In the genomic region with DNA sequence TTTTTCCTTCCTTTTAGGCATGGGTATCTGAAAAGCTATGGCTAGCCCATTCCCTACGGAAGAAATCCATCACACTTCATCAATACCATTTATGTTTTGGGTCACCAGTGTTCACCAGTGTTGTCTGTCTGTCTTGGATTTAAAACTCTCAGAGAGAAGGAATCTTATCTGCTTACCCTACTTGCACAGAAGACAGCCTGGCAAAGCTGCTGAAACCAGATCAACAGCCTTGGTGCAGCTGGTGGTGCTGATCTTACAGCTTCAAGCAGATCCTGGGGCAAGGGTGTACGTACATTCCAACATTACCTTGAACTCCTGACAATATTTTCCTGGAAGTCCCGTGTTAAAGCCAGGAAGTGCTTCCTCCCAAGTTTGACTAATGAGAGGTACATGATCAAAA, we compare ENCODE assay signal across 23 mouse cellular contexts. TPM values are rescaled to one million over a fixed set of nuclear protein-coding genes. Genes with fewer than 3 reads are reported as not detected.
DNase-seq lines count a peak whose midpoint lies in the region; ATAC-seq and TF ChIP-seq lines count a peak whose summit lies in the region.
"Had no signal": no experiment of that assay in that cellular context is flagged by ENCODE, and none has a peak within 500 bp of the region (broad histone marks: within the 10 kb centered on the region; RNA-seq: fewer than 3 reads in every experiment).

No protein-coding gene starts in this region.

- H3K4me2 ChIP-seq in liver, embryonic 12.5 days: no peak overlapping the region
- no peak overlapping the region for H3K4me2 ChIP-seq in liver, embryonic 13.5 days
- no peak overlapping the region for H3K4me2 ChIP-seq in liver, postnatal 0 days (ENCODE audit: low read depth, low read length)
- H3K4me2 ChIP-seq in liver, embryonic 14.5 days (ENCODE audit: low read depth): no peak overlapping the region
- H3K4me2 ChIP-seq in liver, embryonic 11.5 days: no peak overlapping the region

- no peak overlapping the region for H3K9ac ChIP-seq in liver, embryonic 12.5 days
- no peak overlapping the region for H3K9ac ChIP-seq in liver, embryonic 13.5 days
- no peak overlapping the region for H3K9ac ChIP-seq in liver, postnatal 0 days (replicated peaks)
- no peak overlapping the region for H3K9ac ChIP-seq in liver, embryonic 14.5 days (replicated peaks)
- no peak overlapping the region for H3K9ac ChIP-seq in liver, embryonic 11.5 days (ENCODE audit: low read depth, low read length)

- ATAC-seq in liver, embryonic 12.5 days: peak; percentile 57
- peak; percentile 60; the same call in 1 of the 2 replicates for ATAC-seq in liver, embryonic 13.5 days (ENCODE audit: low read depth)
- ATAC-seq in liver, postnatal 0 days: no peak
- no peak for ATAC-seq in liver, embryonic 14.5 days (ENCODE audit: insufficient read depth)
- ATAC-seq in liver, embryonic 11.5 days (replicated peaks; ENCODE audit: low FRiP score): no peak
- ATAC-seq: activated CD4-positive, CD25-positive, alpha-beta regulatory T cell, adult 4 months; CD4-positive, CD25-positive, alpha-beta regulatory T cell, adult 4 months; Patski had no signal

- peak; percentile 33 for DNase-seq in heart, adult 11 months
- DNase-seq in heart, adult 8-10 months (ENCODE audit: low spot score): no peak
- no peak for DNase-seq in liver
- DNase-seq in liver, embryonic 13.5 days: no peak
- DNase-seq in liver, postnatal 0 days: no peak
- DNase-seq in liver, embryonic 14.5 days (ENCODE audit: low read depth in 3 of 3, low spot score in 3 of 3): no peak
- no peak for DNase-seq in liver, embryonic 11.5 days (ENCODE audit: low spot score)
- DNase-seq: adrenal gland, adult 2 months; adrenal gland, adult 8-10 months; adrenal gland, postnatal 10 days; adrenal gland, postnatal 14 days; adrenal gland, postnatal 25 days; adrenal gland, postnatal 36 days; B cell, adult 2 months; cerebellum, adult 11 months; cerebellum, adult 11-12 months had no signal

- no peak overlapping the region for H3K27ac ChIP-seq in liver, embryonic 12.5 days
- no peak overlapping the region for H3K27ac ChIP-seq in liver, embryonic 13.5 days
- no peak overlapping the region for H3K27ac ChIP-seq in liver, postnatal 0 days (ENCODE audit: low read depth)
- H3K27ac ChIP-seq in liver, embryonic 14.5 days: no peak overlapping the region
- no peak overlapping the region for H3K27ac ChIP-seq in liver, embryonic 11.5 days (ENCODE audit: low read depth, low read length)

- H3K27me3 ChIP-seq in liver, embryonic 12.5 days (replicated peaks): 0 out of 2 replicates have a peak, but pooled peaks cover 11% of the 10 kb centered on the region
- H3K27me3 ChIP-seq in liver, embryonic 13.5 days: peaks cover 7% of the 10 kb centered on the region; the same call in 1 of the 2 replicates
- no peaks in the 10 kb centered on the region for H3K27me3 ChIP-seq in liver, postnatal 0 days (ENCODE audit: insufficient read depth, low read length)
- H3K27me3 ChIP-seq in liver, embryonic 14.5 days (ENCODE audit: control insufficient read depth, insufficient read depth, low read length): no peaks in the 10 kb centered on the region
- no peaks in the 10 kb centered on the region; the same call in 1 of the 2 replicates for H3K27me3 ChIP-seq in liver, embryonic 11.5 days (replicated peaks; ENCODE audit: control insufficient read depth, insufficient read depth, low read length)
- H3K27me3 ChIP-seq: Patski had no signal

- H3K9me3 ChIP-seq in liver, embryonic 12.5 days (replicated peaks): no peaks in the 10 kb centered on the region
- H3K9me3 ChIP-seq in liver, embryonic 13.5 days (replicated peaks): no peaks in the 10 kb centered on the region
- H3K9me3 ChIP-seq in liver, postnatal 0 days (ENCODE audit: low read length): no peaks in the 10 kb centered on the region
- no peaks in the 10 kb centered on the region for H3K9me3 ChIP-seq in liver, embryonic 14.5 days (ENCODE audit: control insufficient read depth, low read length)
- no peaks in the 10 kb centered on the region for H3K9me3 ChIP-seq in liver, embryonic 11.5 days (ENCODE audit: control insufficient read depth, low read length)
- H3K9me3 ChIP-seq: G1E had no signal

- H3K4me3 ChIP-seq in liver, embryonic 12.5 days: no peak overlapping the region
- H3K4me3 ChIP-seq in liver, embryonic 13.5 days (replicated peaks): no peak overlapping the region
- H3K4me3 ChIP-seq in liver, postnatal 0 days (ENCODE audit: low read depth, low read length): no peak overlapping the region
- no peak overlapping the region for H3K4me3 ChIP-seq in liver, embryonic 14.5 days (ENCODE audit: insufficient read depth in 1 of 2, low read depth in 2 of 2, low read length in 2 of 2)
- no peak overlapping the region for H3K4me3 ChIP-seq in liver, embryonic 11.5 days (ENCODE audit: low read depth, low read length)

- peaks cover 8% of the 10 kb centered on the region; the same call in 1 of the 2 replicates for H3K4me1 ChIP-seq in liver, embryonic 12.5 days
- peaks cover 5% of the 10 kb centered on the region for H3K4me1 ChIP-seq in liver, embryonic 13.5 days (replicated peaks)
- no peaks in the 10 kb centered on the region for H3K4me1 ChIP-seq in liver, postnatal 0 days (ENCODE audit: insufficient read depth)
- peaks cover 0 to 3% of the 10 kb centered on the region in 2 experiments; a peak in 1 of 4 replicates for H3K4me1 ChIP-seq in liver, embryonic 14.5 days (replicated peaks; ENCODE audit: control insufficient read depth in 2 of 2, insufficient read depth in 2 of 2, low read length in 1 of 2)
- no peaks in the 10 kb centered on the region for H3K4me1 ChIP-seq in liver, embryonic 11.5 days (replicated peaks; ENCODE audit: control insufficient read depth, insufficient read depth, low read length)

- no peak for TF ChIP-seq EP300 in liver, postnatal 0 days (IDR thresholded peaks at IDR 0.05; ENCODE audit: low read depth)
- peak; percentile 60 for TF ChIP-seq EP300 in liver, embryonic 14.5 days (IDR thresholded peaks at IDR 0.05; ENCODE audit: low read depth)

- 46% methylated on average over 3 of the region's 3 CpGs for whole genome bisulfite sequencing in liver, embryonic 12.5 days (ENCODE audit: insufficient replicate concordance)
- WGBS in liver, embryonic 13.5 days (ENCODE audit: insufficient replicate concordance): 46% methylated on average over 3 of the region's 3 CpGs
- 67% methylated on average over 3 of the region's 3 CpGs for WGBS in liver, postnatal 0 days (ENCODE audit: insufficient replicate concordance)
- 37% methylated on average over 3 of the region's 3 CpGs for WGBS in liver, embryonic 14.5 days (ENCODE audit: insufficient replicate concordance)
- WGBS in liver, embryonic 11.5 days: 65% methylated on average over 3 of the region's 3 CpGs

- no peaks in the 10 kb centered on the region for H3K36me3 ChIP-seq in liver, embryonic 12.5 days
- H3K36me3 ChIP-seq in liver, embryonic 13.5 days: no peaks in the 10 kb centered on the region
- no peaks in the 10 kb centered on the region for H3K36me3 ChIP-seq in liver, postnatal 0 days (replicated peaks; ENCODE audit: insufficient read depth, low read length)
- no peaks in the 10 kb centered on the region for H3K36me3 ChIP-seq in liver, embryonic 14.5 days (replicated peaks; ENCODE audit: control insufficient read depth, insufficient read depth, low read depth)
- no peaks in the 10 kb centered on the region for H3K36me3 ChIP-seq in liver, embryonic 11.5 days (ENCODE audit: control insufficient read depth, insufficient read depth, low read length)
- H3K36me3 ChIP-seq: G1E had no signal

- no peak for TF ChIP-seq CTCF in liver, postnatal 0 days (IDR thresholded peaks at IDR 0.05; ENCODE audit: low read depth)
- no peak for TF ChIP-seq CTCF in liver, embryonic 14.5 days (IDR thresholded peaks at IDR 0.05; ENCODE audit: low read depth)

RNA-seq across cellular contexts. Expression of a gene that starts 55.6 kb away (rescaled TPM):
- 100 to 1,000 TPM; 101 to 108 (median 103) TPM for total RNA-seq in heart, adult 8-10 months (2022)
- polyA plus RNA-seq in liver, embryonic 12.5 days (2016; fragmentation: Nextera tagmentation; extraction: Ambion mirVana): 0.39 and 0.62 TPM in 2 replicates
- 0.23 and 0.28 TPM in 2 replicates for polyA plus RNA-seq in liver, embryonic 13.5 days (2015; fragmentation: Nextera tagmentation; extraction: Ambion mirVana)
- 0.04 TPM in 1 of 2 replicates, not detected in the other for polyA plus RNA-seq in liver, postnatal 0 days (2015; fragmentation: Nextera tagmentation; extraction: Ambion mirVana)
- polyA plus RNA-seq in liver, embryonic 14.5 days (2012; rRNA removed): 0.28 and 0.32 TPM in 2 replicates
- 0.08 TPM in 1 of 2 replicates, not detected in the other for polyA plus RNA-seq in liver, embryonic 14.5 days (2014; fragmentation: Nextera tagmentation; extraction: Ambion mirVana)
- 1.4 and 1.6 TPM in 2 replicates for polyA plus RNA-seq in liver, embryonic 11.5 days (2014; fragmentation: Nextera tagmentation; extraction: Ambion mirVana)
- total RNA-seq: CH12.LX, MEL had no signal
- polyA plus RNA-seq: activated CD4-positive, CD25-positive, alpha-beta regulatory T cell, adult 4 months; CD4-positive, CD25-positive, alpha-beta regulatory T cell, adult 4 months; G1E had no signal

Comparison
In these comparisons a context has a peak if more than half of its experiments do, and no peak if none do; other contexts are left out.
1. ATAC-seq: peak in liver, embryonic 12.5 days (single experiment) and liver, embryonic 13.5 days (single experiment); none in liver, postnatal 0 days (single experiment), liver, embryonic 14.5 days (single experiment) and liver, embryonic 11.5 days (single experiment).